Mouse (Mus musculus): Measurements from ENCODE around the gene Bub3. TPM values are rescaled to one million over a fixed set of nuclear protein-coding genes. Genes with fewer than 3 reads are reported as not detected.

Bub3 gene
- polyA plus RNA-seq (2015; fragmentation: Nextera tagmentation; extraction: Ambion mirVana), result 65.9 and 67.0 TPM in 2 replicates

DNA sequence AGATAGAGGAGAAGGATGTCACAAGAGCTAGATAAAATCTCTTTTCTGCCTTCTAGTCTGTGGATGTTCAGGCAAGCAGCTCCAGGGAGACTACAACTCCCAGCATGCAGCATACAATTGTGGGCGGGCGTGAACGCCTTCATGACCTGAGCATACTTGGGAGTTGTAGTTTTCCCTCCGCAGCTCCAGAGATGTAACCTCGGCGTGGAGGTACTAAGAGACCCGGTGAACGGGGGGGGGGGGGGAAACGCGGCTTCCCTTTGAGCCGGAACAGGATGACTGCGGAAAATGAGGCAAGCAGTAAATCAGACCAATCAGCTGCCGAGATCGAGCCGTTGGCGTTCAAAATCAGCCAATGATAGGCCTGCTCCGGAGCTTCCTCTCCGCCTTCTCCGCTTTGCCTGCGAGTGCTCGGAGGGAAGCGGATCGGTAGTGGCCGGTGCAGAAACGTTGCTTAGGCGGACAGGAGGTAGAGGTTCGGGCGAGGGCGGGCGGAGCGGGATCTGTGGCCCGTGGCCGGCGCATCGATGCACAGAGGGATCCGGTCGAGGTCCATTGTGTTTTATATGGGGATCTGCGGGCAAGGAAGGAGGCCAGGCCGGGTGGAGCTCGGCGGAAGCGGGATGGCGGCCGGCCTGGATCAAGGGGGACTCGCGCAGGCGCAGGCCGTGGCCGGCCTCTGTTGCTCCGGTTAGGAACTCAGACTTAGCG is at the start of gene Bub3:
Bub3 (plus strand) TSS at position 237 of the 711 bp plus-strand sequence.
- H3K36me3 ChIP-seq (replicated peaks; ENCODE audit: insufficient read depth, low read length), result peaks cover 33% of the 10 kb centered on the region
- H3K27ac ChIP-seq (ENCODE audit: low read depth), result peak within 1 kb of the TSS; percentile 89
- H3K27me3 ChIP-seq (ENCODE audit: insufficient read depth, low read length), result peaks cover 45% of the 10 kb centered on the region
- peak within 1 kb of the TSS; percentile 82 for H3K4me3 ChIP-seq (ENCODE audit: low read depth, low read length)
- no peaks in the 10 kb centered on the region for H3K9me3 ChIP-seq (ENCODE audit: low read length)
- peak; percentile 93 for ATAC-seq
- peak within 1 kb of the TSS; percentile 83 for H3K9ac ChIP-seq (replicated peaks)
- peak; percentile 91 for DNase-seq
- peaks cover 18% of the 10 kb centered on the region for H3K4me1 ChIP-seq (ENCODE audit: insufficient read depth)
- 0% methylated on average over 47 of the region's 51 CpGs for WGBS (ENCODE audit: insufficient replicate concordance)
- no peak for TF ChIP-seq EP300 (IDR thresholded peaks at IDR 0.05; ENCODE audit: low read depth)
- no peak for TF ChIP-seq CTCF (IDR thresholded peaks at IDR 0.05; ENCODE audit: low read depth)
- peak within 1 kb of the TSS; percentile 72 for H3K4me2 ChIP-seq (ENCODE audit: low read depth, low read length)

DNA sequence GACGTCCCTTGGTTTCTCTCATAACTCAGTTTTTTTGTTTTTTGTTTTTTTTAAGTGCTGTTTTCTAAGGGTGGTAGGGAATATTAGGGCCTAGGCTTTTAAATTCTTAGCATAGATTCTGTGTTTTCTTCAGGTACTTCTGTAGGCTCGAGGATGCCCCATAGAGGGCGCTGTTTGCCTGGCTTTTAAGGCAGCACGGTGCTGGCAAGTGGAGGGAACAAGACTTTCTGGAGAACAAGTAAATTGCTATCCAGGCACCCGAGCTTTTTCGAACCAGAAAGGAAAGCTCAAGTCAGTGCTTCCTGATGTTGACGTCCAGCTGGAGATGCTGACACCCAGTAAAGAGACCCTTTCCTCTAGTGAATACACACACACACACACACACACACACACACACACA is 20.0 kb upstream of the Bub3 start:
- DNase-seq (peak; percentile 85), ATAC-seq (no peak)
- Histone ChIP-seq H3K4me3 (ENCODE audit: low read depth, low read length) (no peak overlapping the region), H3K27ac (ENCODE audit: low read depth) (no peak overlapping the region), H3K9me3 (ENCODE audit: low read length) (no peaks in the 10 kb centered on the region), H3K36me3 (replicated peaks; ENCODE audit: insufficient read depth, low read length) (no peaks in the 10 kb centered on the region), H3K9ac (replicated peaks) (no peak overlapping the region), H3K4me1 (ENCODE audit: insufficient read depth) (peaks cover 12% of the 10 kb centered on the region), H3K27me3 (ENCODE audit: insufficient read depth, low read length) (peaks cover 64% of the 10 kb centered on the region), H3K4me2 (ENCODE audit: low read depth, low read length) (no peak overlapping the region)
- WGBS (ENCODE audit: insufficient replicate concordance), result under 1% methylated on average over 7 of the region's 7 CpGs
- TF ChIP-seq EP300 (IDR thresholded peaks at IDR 0.05; ENCODE audit: low read depth), result no peak
- peak; percentile 85 for TF ChIP-seq CTCF (IDR thresholded peaks at IDR 0.05; ENCODE audit: low read depth)

DNA sequence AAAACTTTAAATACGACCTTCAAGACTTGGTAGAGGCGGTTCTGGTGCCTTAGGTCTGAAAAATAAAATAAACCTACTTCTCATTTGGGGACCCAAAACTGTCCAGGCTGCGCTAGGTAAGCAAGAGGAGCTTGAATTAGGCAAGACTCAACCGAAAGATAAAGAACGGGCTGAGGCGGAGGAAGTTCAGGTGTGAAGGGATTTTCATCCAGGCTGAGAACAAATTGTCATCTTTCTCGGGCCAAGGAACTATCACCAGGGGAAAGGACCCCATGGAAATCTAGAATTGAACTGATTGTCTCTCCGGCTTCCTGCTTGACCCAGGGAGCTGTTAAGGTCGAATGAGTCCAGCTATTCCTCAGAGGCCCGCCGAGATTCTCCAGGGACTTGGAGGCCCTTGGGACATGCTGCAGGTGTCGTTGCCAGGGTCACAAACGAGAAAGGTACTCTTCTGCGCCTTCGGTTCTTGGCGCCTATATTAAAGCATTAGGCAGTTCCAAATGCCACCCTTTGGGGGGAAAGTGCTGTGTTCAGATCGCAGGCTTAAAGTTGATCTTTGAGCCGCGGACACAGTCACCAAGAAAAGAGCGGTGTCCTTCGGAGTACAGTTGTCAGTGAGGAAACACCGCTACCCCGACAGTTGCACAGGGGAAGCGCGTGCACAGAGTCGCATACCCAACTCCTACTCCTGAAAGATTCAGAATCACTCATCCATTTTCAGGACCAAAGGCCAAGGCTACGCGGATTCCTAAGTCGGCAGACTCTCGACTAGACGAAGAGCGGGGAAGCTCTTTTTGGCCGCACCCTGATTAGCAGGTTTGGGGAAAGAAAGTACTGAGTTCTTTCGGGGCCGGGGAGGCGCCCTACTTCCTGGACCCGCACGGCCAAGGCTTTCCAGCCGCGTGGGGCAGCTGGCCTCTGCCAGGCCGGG is 18.6 kb upstream of the Bub3 start:
- ATAC-seq, result no peak
- WGBS (ENCODE audit: insufficient replicate concordance), result 3% methylated on average over 41 of the region's 41 CpGs
- no peak for TF ChIP-seq CTCF (IDR thresholded peaks at IDR 0.05; ENCODE audit: low read depth)

DNA sequence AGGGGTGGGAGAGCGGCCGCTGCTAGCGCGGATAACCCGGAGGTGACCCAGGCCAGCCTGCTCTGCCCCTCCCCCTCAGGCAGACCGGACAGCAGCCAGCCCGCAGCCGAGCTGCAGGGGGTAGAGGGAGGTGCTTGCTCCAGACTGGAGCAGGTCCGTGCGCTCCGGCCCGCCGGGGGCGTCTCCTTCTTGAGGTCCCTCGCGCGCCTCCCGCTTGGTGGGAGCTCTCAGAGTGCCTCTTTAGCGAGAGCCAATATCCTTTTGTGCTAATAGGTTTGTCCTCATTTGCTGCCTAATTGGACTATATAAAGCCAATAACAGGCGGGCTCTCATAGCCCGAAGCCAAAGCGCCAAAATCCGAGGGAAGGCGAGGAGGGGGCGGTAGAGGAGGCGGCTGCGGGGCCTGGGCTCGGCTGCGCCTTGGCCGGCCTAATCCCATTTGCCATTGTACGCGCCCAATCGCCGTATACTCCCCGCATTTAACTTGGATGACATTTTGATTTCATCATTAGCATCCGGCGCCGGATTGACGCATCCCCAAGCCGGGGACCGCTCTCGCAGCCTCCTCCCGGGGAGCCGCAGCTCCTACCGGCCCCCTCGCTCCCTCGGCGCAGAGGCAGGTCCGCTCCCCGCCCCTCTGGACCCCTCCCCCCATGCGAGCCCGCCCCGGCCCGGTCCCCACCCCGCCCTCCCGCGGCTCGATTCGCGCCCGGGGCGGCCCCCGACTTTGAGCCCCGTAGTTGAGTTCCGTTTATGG is 17.7 kb upstream of the Bub3 start, which contains the start of gene Hmx3:
Hmx3 (plus strand) TSS at position 753 of the 757 bp plus-strand sequence.
- WGBS (ENCODE audit: insufficient replicate concordance), result 2% methylated on average over 65 of the region's 65 CpGs
- no peak within 1 kb of the TSS for H3K27ac ChIP-seq (ENCODE audit: low read depth)
- no peaks in the 10 kb centered on the region for H3K36me3 ChIP-seq (replicated peaks; ENCODE audit: insufficient read depth, low read length)
- H3K4me1 ChIP-seq (ENCODE audit: insufficient read depth), result peaks cover 12% of the 10 kb centered on the region
- no peaks in the 10 kb centered on the region for H3K9me3 ChIP-seq (ENCODE audit: low read length)
- H3K27me3 ChIP-seq (ENCODE audit: insufficient read depth, low read length), result peaks cover 83% of the 10 kb centered on the region
- TF ChIP-seq CTCF (IDR thresholded peaks at IDR 0.05; ENCODE audit: low read depth) (no peak), EP300 (IDR thresholded peaks at IDR 0.05; ENCODE audit: low read depth) (no peak)
- H3K9ac ChIP-seq (replicated peaks), result no peak within 1 kb of the TSS
- peak within 1 kb of the TSS; percentile 56 for H3K4me2 ChIP-seq (ENCODE audit: low read depth, low read length)
- DNase-seq (no peak), ATAC-seq (no peak)
- H3K4me3 ChIP-seq (ENCODE audit: low read depth, low read length), result peak within 1 kb of the TSS; percentile 41

More for the DNA sequence above, 18.6 kb upstream of the Bub3 start:
- 0 out of 2 replicates have a peak overlapping the region, but pooled peaks have one; percentile 41 for H3K4me3 ChIP-seq (ENCODE audit: low read depth, low read length)
- H3K9ac ChIP-seq (replicated peaks), result no peak overlapping the region
- no peaks in the 10 kb centered on the region for H3K36me3 ChIP-seq (replicated peaks; ENCODE audit: insufficient read depth, low read length)
- peak overlapping the region; percentile 56; the same call in 1 of the 2 replicates for H3K4me2 ChIP-seq (ENCODE audit: low read depth, low read length)
- H3K4me1 ChIP-seq (ENCODE audit: insufficient read depth), result peaks cover 12% of the 10 kb centered on the region
- no peaks in the 10 kb centered on the region for H3K9me3 ChIP-seq (ENCODE audit: low read length)
- H3K27ac ChIP-seq (ENCODE audit: low read depth), result no peak overlapping the region
- no peak for DNase-seq
- peaks cover 79% of the 10 kb centered on the region for H3K27me3 ChIP-seq (ENCODE audit: insufficient read depth, low read length)

DNA sequence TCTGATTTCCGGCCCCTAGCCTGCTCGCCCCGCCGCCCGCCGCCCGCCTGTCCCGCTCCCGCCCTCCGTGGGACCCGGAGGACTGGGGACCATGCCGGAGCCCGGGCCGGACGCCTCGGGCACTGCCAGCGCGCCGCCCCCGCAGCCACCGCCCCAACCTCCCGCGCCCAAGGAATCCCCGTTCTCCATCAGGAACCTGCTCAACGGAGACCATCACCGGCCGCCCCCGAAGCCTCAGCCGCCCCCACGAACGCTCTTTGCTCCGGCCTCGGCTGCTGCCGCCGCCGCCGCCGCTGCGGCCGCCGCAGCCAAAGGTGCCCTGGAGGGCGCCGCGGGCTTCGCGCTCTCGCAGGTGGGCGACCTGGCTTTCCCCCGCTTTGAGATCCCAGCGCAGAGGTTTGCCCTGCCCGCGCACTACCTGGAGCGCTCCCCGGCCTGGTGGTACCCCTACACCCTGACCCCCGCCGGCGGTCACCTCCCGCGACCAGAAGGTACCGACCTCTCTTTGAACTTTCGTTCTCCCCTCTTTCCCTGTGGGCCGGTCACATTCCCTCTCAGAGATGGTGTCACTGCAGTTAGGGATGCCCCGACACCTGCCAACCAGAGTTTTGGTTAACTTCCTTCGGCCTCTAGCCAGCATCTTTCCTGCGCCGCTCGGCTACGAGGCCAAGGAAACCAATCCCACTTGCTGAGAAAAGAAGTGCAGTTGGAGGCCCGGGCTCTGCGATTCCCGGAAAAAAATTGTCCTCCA is 17.0 kb upstream of the Bub3 start:
- peak overlapping the region; percentile 41 for H3K4me3 ChIP-seq (ENCODE audit: low read depth, low read length)
- no peak overlapping the region for H3K27ac ChIP-seq (ENCODE audit: low read depth)
- DNase-seq, result no peak
- ATAC-seq, result no peak
- no peaks in the 10 kb centered on the region for H3K9me3 ChIP-seq (ENCODE audit: low read length)
- H3K9ac ChIP-seq (replicated peaks), result no peak overlapping the region
- H3K4me2 ChIP-seq (ENCODE audit: low read depth, low read length), result peak overlapping the region; percentile 56
- H3K36me3 ChIP-seq (replicated peaks; ENCODE audit: insufficient read depth, low read length), result no peaks in the 10 kb centered on the region
- H3K27me3 ChIP-seq (ENCODE audit: insufficient read depth, low read length), result peaks cover 91% of the 10 kb centered on the region
- WGBS (ENCODE audit: insufficient replicate concordance), result under 1% methylated on average over 63 of the region's 71 CpGs
- peaks cover 12% of the 10 kb centered on the region for H3K4me1 ChIP-seq (ENCODE audit: insufficient read depth)
- no peak for TF ChIP-seq EP300 (IDR thresholded peaks at IDR 0.05; ENCODE audit: low read depth)
- TF ChIP-seq CTCF (IDR thresholded peaks at IDR 0.05; ENCODE audit: low read depth), result no peak
